Mouse (Mus musculus): ENCODE data around the gene Tbx20. TPM values are rescaled to one million over a fixed set of nuclear protein-coding genes. Genes with fewer than 3 reads are reported as not detected.

Gene Tbx20
- polyA plus RNA-seq, 1 experiment: not detected

- H3K4me1 ChIP-seq (ENCODE audit: control insufficient read depth, insufficient read depth, low read length): peaks cover 5% of the 10 kb centered on the region; the same call in 1 of the 2 replicates
- TF ChIP-seq CTCF (IDR thresholded peaks at IDR 0.05; ENCODE audit: low read depth, low read length): no peak
- no peak for TF ChIP-seq POLR2A (IDR thresholded peaks at IDR 0.05; ENCODE audit: borderline replicate concordance, low read depth, low read length)
- H3K27ac ChIP-seq (ENCODE audit: insufficient read depth, low read depth, low read length): no peak overlapping the region
- H3K4me3 ChIP-seq (ENCODE audit: insufficient read depth, low read length): peak overlapping the region; percentile 48
Observed at GRCm38 (mm10) chr9:24770149-24770940, 3.8 kb downstream of the Tbx20 start.

- TF ChIP-seq CTCF (IDR thresholded peaks at IDR 0.05; ENCODE audit: low read depth, low read length): no peak
- TF ChIP-seq POLR2A (IDR thresholded peaks at IDR 0.05; ENCODE audit: borderline replicate concordance, low read depth, low read length): no peak
- Histone ChIP-seq H3K4me1 (ENCODE audit: control insufficient read depth, insufficient read depth, low read length) (peaks cover 5% of the 10 kb centered on the region; the same call in 1 of the 2 replicates), H3K4me3 (ENCODE audit: insufficient read depth, low read length) (peak overlapping the region; percentile 48), H3K27ac (ENCODE audit: insufficient read depth, low read depth, low read length) (no peak overlapping the region)
Observed at GRCm38 (mm10) chr9:24769611-24770010, 4.5 kb downstream of the Tbx20 start.

- Histone ChIP-seq H3K27ac (ENCODE audit: insufficient read depth, low read depth, low read length) (no peak overlapping the region), H3K4me3 (ENCODE audit: insufficient read depth, low read length) (no peak overlapping the region), H3K4me1 (ENCODE audit: control insufficient read depth, insufficient read depth, low read length) (peaks cover 5% of the 10 kb centered on the region; the same call in 1 of the 2 replicates)
- no peak for TF ChIP-seq CTCF (IDR thresholded peaks at IDR 0.05; ENCODE audit: low read depth, low read length)
- TF ChIP-seq POLR2A (IDR thresholded peaks at IDR 0.05; ENCODE audit: borderline replicate concordance, low read depth, low read length): no peak
Observed at GRCm38 (mm10) chr9:24767056-24767455, 7.0 kb downstream of the Tbx20 start.

GRCm38 (mm10) chr9:24765572-24765971, 8.5 kb downstream of the Tbx20 start:
- H3K27ac ChIP-seq (ENCODE audit: insufficient read depth, low read depth, low read length): no peak overlapping the region
- no peak overlapping the region for H3K4me3 ChIP-seq (ENCODE audit: insufficient read depth, low read length)
- TF ChIP-seq POLR2A (IDR thresholded peaks at IDR 0.05; ENCODE audit: borderline replicate concordance, low read depth, low read length): no peak
- no peak for TF ChIP-seq CTCF (IDR thresholded peaks at IDR 0.05; ENCODE audit: low read depth, low read length)
- H3K4me1 ChIP-seq (ENCODE audit: control insufficient read depth, insufficient read depth, low read length): peaks cover 4% of the 10 kb centered on the region; the same call in 1 of the 2 replicates

GRCm38 (mm10) chr9:24760461-24760860, 13.6 kb downstream of the Tbx20 start:
- H3K4me3 ChIP-seq (ENCODE audit: insufficient read depth, low read length): no peak overlapping the region
- no peaks in the 10 kb centered on the region for H3K4me1 ChIP-seq (ENCODE audit: control insufficient read depth, insufficient read depth, low read length)
- TF ChIP-seq POLR2A (IDR thresholded peaks at IDR 0.05; ENCODE audit: borderline replicate concordance, low read depth, low read length) (no peak), CTCF (IDR thresholded peaks at IDR 0.05; ENCODE audit: low read depth, low read length) (peak; percentile 60)
- H3K27ac ChIP-seq (ENCODE audit: insufficient read depth, low read depth, low read length): no peak overlapping the region

GRCm38 (mm10) chr9:24744958-24745357, 29.1 kb downstream of the Tbx20 start:
- Histone ChIP-seq H3K27ac (ENCODE audit: insufficient read depth, low read depth, low read length) (no peak overlapping the region), H3K4me3 (ENCODE audit: insufficient read depth, low read length) (no peak overlapping the region), H3K4me1 (ENCODE audit: control insufficient read depth, insufficient read depth, low read length) (no peaks in the 10 kb centered on the region)
- TF ChIP-seq POLR2A (IDR thresholded peaks at IDR 0.05; ENCODE audit: borderline replicate concordance, low read depth, low read length) (no peak), CTCF (IDR thresholded peaks at IDR 0.05; ENCODE audit: low read depth, low read length) (no peak)

- no peaks in the 10 kb centered on the region for H3K4me1 ChIP-seq (ENCODE audit: control insufficient read depth, insufficient read depth, low read length)
- H3K27ac ChIP-seq (ENCODE audit: insufficient read depth, low read depth, low read length): no peak overlapping the region
- H3K4me3 ChIP-seq (ENCODE audit: insufficient read depth, low read length): no peak overlapping the region
- TF ChIP-seq POLR2A (IDR thresholded peaks at IDR 0.05; ENCODE audit: borderline replicate concordance, low read depth, low read length) (no peak), CTCF (IDR thresholded peaks at IDR 0.05; ENCODE audit: low read depth, low read length) (no peak)
Observed at GRCm38 (mm10) chr9:24701246-24701645, 72.9 kb downstream of the Tbx20 start.

GRCm38 (mm10) chr9:24696405-24696778, 77.7 kb downstream of the Tbx20 start:
- no peak overlapping the region for H3K4me3 ChIP-seq (ENCODE audit: insufficient read depth, low read length)
- H3K27ac ChIP-seq (ENCODE audit: insufficient read depth, low read depth, low read length): no peak overlapping the region
- TF ChIP-seq POLR2A (IDR thresholded peaks at IDR 0.05; ENCODE audit: borderline replicate concordance, low read depth, low read length) (no peak), CTCF (IDR thresholded peaks at IDR 0.05; ENCODE audit: low read depth, low read length) (no peak)
- no peaks in the 10 kb centered on the region for H3K4me1 ChIP-seq (ENCODE audit: control insufficient read depth, insufficient read depth, low read length)

- no peak within 1 kb of the TSS for H3K4me3 ChIP-seq (ENCODE audit: insufficient read depth, low read length)
- TF ChIP-seq POLR2A (IDR thresholded peaks at IDR 0.05; ENCODE audit: borderline replicate concordance, low read depth, low read length): no peak
- no peak for TF ChIP-seq CTCF (IDR thresholded peaks at IDR 0.05; ENCODE audit: low read depth, low read length)
- no peaks in the 10 kb centered on the region for H3K4me1 ChIP-seq (ENCODE audit: control insufficient read depth, insufficient read depth, low read length)
- H3K27ac ChIP-seq (ENCODE audit: insufficient read depth, low read depth, low read length): no peak within 1 kb of the TSS
Observed at GRCm38 (mm10) chr9:24695700-24696404, 78.3 kb downstream of the Tbx20 start, which contains the start of gene Dpy19l2. Gene Dpy19l2, minus strand, starts transcription at chr9:24696293.

Other genes with a start within 250 kb of the Tbx20 start
- gene Cypt4, start 149.1 kb downstream of the Tbx20 start, polyA plus RNA-seq (2012; ENCODE audit: insufficient read depth, insufficient read length, missing spikeins): not detected in 2 replicates
- not detected in 2 replicates for gene Dpy19l2, start 78.0 kb downstream of the Tbx20 start, polyA plus RNA-seq (2012; ENCODE audit: insufficient read depth, insufficient read length, missing spikeins)

All from bone marrow macrophage, adult 2 months (primary cell).